Comparison of ENCODE assay signal across 16 mouse cellular contexts in the genomic region with DNA sequence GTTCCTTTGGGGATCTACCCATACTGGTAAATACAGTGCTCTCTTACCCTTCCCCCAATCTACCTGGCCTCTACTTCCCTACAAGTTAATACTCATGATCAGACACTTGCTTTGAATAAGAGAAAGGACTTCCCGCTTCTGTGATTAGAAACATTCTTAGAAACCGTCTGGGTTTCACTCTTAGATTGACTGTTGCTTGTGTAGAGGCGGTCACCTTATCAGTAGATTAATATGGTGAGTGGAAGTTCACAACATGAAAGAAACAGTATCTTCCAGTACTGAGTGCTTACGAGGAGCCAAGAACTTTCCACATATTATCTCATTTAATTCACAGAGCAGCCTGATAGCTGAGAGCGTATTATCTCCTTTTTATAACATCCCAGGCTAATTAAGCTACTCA. TPM values are rescaled to one million over a fixed set of nuclear protein-coding genes. Genes with fewer than 3 reads are reported as not detected.
DNase-seq lines count a peak whose midpoint lies in the region; ATAC-seq and TF ChIP-seq lines count a peak whose summit lies in the region.
"Had no signal": no experiment of that assay in that cellular context is flagged by ENCODE, and none has a peak within 500 bp of the region (broad histone marks: within the 10 kb centered on the region; RNA-seq: fewer than 3 reads in every experiment).

No protein-coding gene starts in this region.

- intact Hi-C loops in heart, adult 2 months (cut with DNase I) = loop anchor here (2.0 to 5.0 kb wide), 5 partner anchors 71 to 358 kb away; a partner anchor contains a TSS
- intact Hi-C loops in heart, postnatal 10 days (cut with DNase I) = loop anchor here (2.0 to 5.0 kb wide), 4 partner anchors 23 to 252 kb away; no protein-coding TSS in a partner anchor

- WGBS in heart, adult 2 months = 48% methylated on average over 5 of the region's 5 CpGs
- 82% methylated on average over 5 of the region's 5 CpGs for WGBS in kidney, postnatal 0 days
- WGBS in small intestine, adult 2 months = 19% methylated on average over 5 of the region's 5 CpGs

- H3K27ac ChIP-seq in heart, adult 2 months = peak overlapping the region; percentile 98
- H3K27ac ChIP-seq in kidney, postnatal 0 days = 0 out of 2 replicates have a peak overlapping the region, but pooled peaks have one; percentile 71
- H3K27ac ChIP-seq in small intestine, adult 2 months (ENCODE audit: insufficient read depth, low read depth, low read length) = peak overlapping the region; percentile 39
- H3K27ac ChIP-seq: macrophage; neural tube, embryonic 12.5 days had no signal

- no peaks in the 10 kb centered on the region; the same call in 1 of the 2 replicates for H3K79me2 ChIP-seq in heart, adult 2 months (replicated peaks; ENCODE audit: control insufficient read depth, insufficient read depth, low read length)

- no peak for TF ChIP-seq CTCF in heart, adult 2 months (IDR thresholded peaks at IDR 0.05)
- TF ChIP-seq CTCF in kidney, postnatal 0 days (IDR thresholded peaks at IDR 0.05; ENCODE audit: low read depth) = no peak
- no peak for TF ChIP-seq CTCF in small intestine, adult 2 months (IDR thresholded peaks at IDR 0.05; ENCODE audit: extremely low read depth, insufficient read length, insufficient replicate concordance, low read depth, low read length)

- no peaks in the 10 kb centered on the region for H3K9me3 ChIP-seq in kidney, postnatal 0 days (replicated peaks; ENCODE audit: low read length)
- H3K9me3 ChIP-seq: embryonic facial prominence, embryonic 13.5 days; neural tube, embryonic 12.5 days had no signal

- TF ChIP-seq EP300 in heart, adult 2 months (IDR thresholded peaks at IDR 0.05; ENCODE audit: insufficient read depth, low read depth, low read length) = no peak

- ATAC-seq in kidney, postnatal 0 days (replicated peaks; ENCODE audit: low FRiP score, low read depth) = no peak
- ATAC-seq: midbrain, embryonic 16.5 days had no signal

- no peak overlapping the region for H3K4me2 ChIP-seq in kidney, postnatal 0 days (ENCODE audit: low read length)
- H3K4me2 ChIP-seq: neural tube, embryonic 12.5 days had no signal

- no peak for TF ChIP-seq POLR2A in heart, adult 2 months (IDR thresholded peaks at IDR 0.05; ENCODE audit: insufficient read depth, low read depth, low read length)
- no peak for TF ChIP-seq POLR2A in small intestine, adult 2 months (IDR thresholded peaks at IDR 0.05; ENCODE audit: low read depth, low read length)

- H3K27me3 ChIP-seq in heart, adult 2 months (ENCODE audit: control insufficient read depth, insufficient read depth, low read length) = no peaks in the 10 kb centered on the region
- H3K27me3 ChIP-seq in kidney, postnatal 0 days (ENCODE audit: insufficient read depth, low read length) = no peaks in the 10 kb centered on the region
- H3K27me3 ChIP-seq in small intestine, adult 2 months (ENCODE audit: control insufficient read depth, insufficient read depth, low read length) = no peaks in the 10 kb centered on the region
- H3K27me3 ChIP-seq: embryonic facial prominence, embryonic 13.5 days; neural tube, embryonic 12.5 days had no signal

- H3K4me1 ChIP-seq in heart, adult 2 months (ENCODE audit: control insufficient read depth, insufficient read depth, low read length) = peaks cover 9% of the 10 kb centered on the region
- H3K4me1 ChIP-seq in kidney, postnatal 0 days (replicated peaks; ENCODE audit: insufficient read depth, low read length) = peaks cover 12% of the 10 kb centered on the region; the same call in 1 of the 2 replicates
- H3K4me1 ChIP-seq in small intestine, adult 2 months (ENCODE audit: control insufficient read depth, insufficient read depth, insufficient read length, low read length) = peaks cover 3% of the 10 kb centered on the region

- no peak overlapping the region for H3K9ac ChIP-seq in heart, adult 2 months (ENCODE audit: low read depth, low read length)
- no peak overlapping the region for H3K9ac ChIP-seq in kidney, postnatal 0 days (ENCODE audit: low read depth, low read length)
- H3K9ac ChIP-seq: embryonic facial prominence, embryonic 13.5 days; liver, embryonic 13.5 days; neural tube, embryonic 12.5 days had no signal

- H3K4me3 ChIP-seq in heart, adult 2 months = no peak overlapping the region
- no peak overlapping the region for H3K4me3 ChIP-seq in kidney, postnatal 0 days (replicated peaks; ENCODE audit: low read depth, low read length)
- no peak overlapping the region for H3K4me3 ChIP-seq in small intestine, adult 2 months (ENCODE audit: low read depth, low read length)
- H3K4me3 ChIP-seq: embryonic facial prominence, embryonic 13.5 days; liver, embryonic 13.5 days; neural tube, embryonic 12.5 days had no signal

- DNase-seq in heart, adult 2 months = no peak
- DNase-seq in heart, postnatal 10 days = no peak
- no peak for DNase-seq in kidney, postnatal 0 days (ENCODE audit: low spot score)
- DNase-seq in kidney, adult 18-20 months = no peak
- peak; percentile 6 for DNase-seq in A20 (ENCODE audit: low read depth, low spot score)
- DNase-seq in T-cell, adult 2 months (ENCODE audit: low spot score) = no peak
- DNase-seq in neural tube, embryonic 10.5 days (ENCODE audit: extremely low spot score, low spot score) = no peak
- DNase-seq: cerebellum, adult 11 months; gastrocnemius, postnatal 10 days; kidney, postnatal 14 days; liver, embryonic 13.5 days had no signal

- peaks cover 2% of the 10 kb centered on the region; the same call in 1 of the 2 replicates for H3K36me3 ChIP-seq in heart, adult 2 months (ENCODE audit: control insufficient read depth, insufficient read depth, low read length)
- H3K36me3 ChIP-seq in kidney, postnatal 0 days (ENCODE audit: insufficient read depth, low read length) = no peaks in the 10 kb centered on the region
- H3K36me3 ChIP-seq in small intestine, adult 2 months (ENCODE audit: control insufficient read depth, insufficient read depth, low read length) = 0 out of 2 replicates have a peak, but pooled peaks cover 2% of the 10 kb centered on the region
- H3K36me3 ChIP-seq: embryonic facial prominence, embryonic 13.5 days; neural tube, embryonic 12.5 days had no signal

RNA-seq across cellular contexts. Expression of a gene that starts 1.5 kb away (rescaled TPM):
- total RNA-seq in heart, adult 2 months (2021) = 10 to 100 TPM; 24.4 to 24.7 TPM
- 12.8 and 20.3 TPM in 2 replicates for polyA plus RNA-seq in heart, adult 2 months (2012; rRNA removed)
- total RNA-seq in heart, postnatal 10 days (2021) = 10 to 100 TPM; 43.1 to 46.3 TPM
- 27.5 and 29.9 TPM in 2 replicates for polyA plus RNA-seq in kidney, postnatal 0 days (2015; fragmentation: Nextera tagmentation; extraction: Ambion mirVana)
- 4.2 and 9.4 TPM in 2 replicates for polyA plus RNA-seq in small intestine, adult 2 months (2012; rRNA removed)

Comparison
In these comparisons a context has a peak if more than half of its experiments do, and no peak if none do; other contexts are left out.
1. H3K27ac ChIP-seq: peak in every context shown above with its lines; median percentile 98 in heart, adult 2 months; 71 in kidney, postnatal 0 days; 39 in small intestine, adult 2 months.